Mouse (Mus musculus) telencephalon, adult 2 months (tissue): ENCODE results near the gene Plekho1.
"Not testable (repeated sequence)": the region's sequence is repeated elsewhere in the genome, so short reads cannot be mapped to it uniquely, and the experiment has no call there.

Experiments used
- DNase-seq: peaks from one replicate; pipeline ENCODE4 v3.0.0-alpha.2; 2011; ENCODE audit warnings: low read depth, low spot score

Gene Plekho1

DNA sequence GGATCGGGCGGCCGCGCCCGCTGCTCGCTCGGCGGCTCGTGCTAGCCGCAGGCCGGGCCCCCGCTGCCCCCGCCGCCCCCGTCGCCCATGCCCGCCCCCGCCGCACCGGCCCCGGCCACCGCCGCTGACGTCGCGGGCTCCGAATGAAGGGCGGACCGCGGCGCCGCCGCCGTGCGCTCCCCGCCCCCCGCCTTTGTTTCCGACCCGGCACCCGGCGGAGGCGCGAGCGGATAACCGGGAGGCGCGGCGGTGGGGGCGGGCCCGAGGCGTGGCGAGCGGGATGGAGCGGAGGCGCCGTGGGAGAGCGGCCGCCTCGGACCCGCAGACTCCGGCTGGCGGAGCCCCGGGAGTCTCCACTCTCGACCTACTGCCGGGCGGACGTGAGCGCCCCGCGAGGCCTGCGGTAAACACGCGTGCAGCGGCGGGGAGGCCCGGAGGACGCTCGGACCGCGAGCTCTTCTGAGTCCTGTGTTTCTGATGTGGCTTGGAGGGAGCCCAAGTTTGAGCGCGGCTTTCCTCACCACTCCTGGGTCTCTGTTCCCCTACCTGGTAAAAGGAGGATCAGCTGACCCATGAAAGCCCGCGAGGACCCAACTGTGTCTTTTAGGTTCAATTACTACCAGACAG is at the start of gene Plekho1:
TSS of gene Plekho1 (minus strand) at position 200 of the 627 bp plus-strand sequence.
- DNase-seq = no peak

DNA sequence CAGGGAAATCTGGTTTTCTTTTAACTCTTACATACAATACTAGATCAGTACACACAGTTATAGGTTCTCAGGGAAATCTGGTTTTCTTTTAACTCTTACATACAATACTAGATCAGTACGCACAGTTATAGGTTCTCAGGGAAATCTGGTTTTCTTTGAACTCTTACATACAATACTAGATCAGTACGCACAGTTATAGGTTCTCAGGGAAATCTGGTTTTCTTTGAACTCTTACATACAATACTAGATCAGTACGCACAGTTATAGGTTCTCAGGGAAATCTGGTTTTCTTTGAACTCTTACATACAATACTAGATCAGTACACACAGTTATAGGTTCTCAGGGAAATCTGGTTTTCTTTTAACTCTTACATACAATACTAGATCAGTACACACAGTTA is 48.8 kb upstream of the Plekho1 start:
- not testable (repeated sequence) for DNase-seq

DNA sequence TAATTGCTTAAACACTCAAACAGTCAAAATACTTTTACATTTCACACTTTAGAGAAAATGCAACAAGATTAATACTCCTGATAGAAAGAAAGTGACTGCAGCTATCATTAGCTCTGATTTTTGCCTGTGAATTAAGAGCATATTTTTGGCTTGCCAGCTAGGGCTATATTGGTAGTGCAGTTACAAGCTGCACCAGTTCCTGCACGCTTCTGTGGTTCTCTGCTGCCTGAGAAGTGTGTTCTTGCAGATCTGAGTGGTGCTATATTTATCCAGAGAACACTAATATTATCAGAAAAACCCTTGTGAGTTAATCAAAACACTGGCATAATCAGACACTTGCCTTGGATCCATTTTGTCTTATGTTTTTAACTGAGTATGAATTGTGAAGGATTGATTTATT is 47.3 kb upstream of the Plekho1 start:
- no peak for DNase-seq

DNA sequence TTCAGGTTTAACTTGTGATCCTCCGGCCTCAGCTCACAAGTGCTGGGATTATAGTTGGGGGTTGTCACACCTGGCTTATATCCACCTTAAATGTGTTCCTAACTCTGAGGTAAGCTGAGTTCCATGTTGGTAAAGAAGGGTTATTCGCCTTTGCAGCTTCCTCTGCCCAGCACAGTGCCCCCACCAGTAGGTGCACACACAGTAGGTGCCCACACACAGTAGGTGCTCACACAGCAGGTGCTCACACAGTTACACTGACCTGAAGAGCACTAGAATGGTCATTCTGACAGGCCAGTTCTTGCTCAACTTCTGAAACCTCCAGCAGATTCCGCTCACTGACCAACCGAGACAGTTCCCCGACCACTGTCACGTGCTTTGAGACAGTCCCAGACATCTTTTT is 45.3 kb upstream of the Plekho1 start:
- no peak for DNase-seq

DNA sequence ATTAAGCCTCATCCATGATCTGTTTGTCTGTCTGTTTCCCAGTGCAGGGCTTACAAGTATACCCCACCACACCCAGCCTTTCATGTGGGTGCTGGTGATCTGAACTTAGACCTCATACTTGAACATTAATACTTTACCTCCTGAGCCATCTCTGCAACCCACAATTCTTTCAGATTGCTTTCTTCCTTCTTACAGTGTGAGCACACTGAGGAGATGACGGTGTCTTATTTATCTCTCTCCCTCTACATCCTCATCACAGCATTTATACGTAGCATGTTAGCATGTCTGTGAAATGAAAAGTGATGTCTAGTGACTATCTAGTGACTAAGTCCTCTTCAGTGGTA is 44.8 kb upstream of the Plekho1 start:
- no peak for DNase-seq

DNA sequence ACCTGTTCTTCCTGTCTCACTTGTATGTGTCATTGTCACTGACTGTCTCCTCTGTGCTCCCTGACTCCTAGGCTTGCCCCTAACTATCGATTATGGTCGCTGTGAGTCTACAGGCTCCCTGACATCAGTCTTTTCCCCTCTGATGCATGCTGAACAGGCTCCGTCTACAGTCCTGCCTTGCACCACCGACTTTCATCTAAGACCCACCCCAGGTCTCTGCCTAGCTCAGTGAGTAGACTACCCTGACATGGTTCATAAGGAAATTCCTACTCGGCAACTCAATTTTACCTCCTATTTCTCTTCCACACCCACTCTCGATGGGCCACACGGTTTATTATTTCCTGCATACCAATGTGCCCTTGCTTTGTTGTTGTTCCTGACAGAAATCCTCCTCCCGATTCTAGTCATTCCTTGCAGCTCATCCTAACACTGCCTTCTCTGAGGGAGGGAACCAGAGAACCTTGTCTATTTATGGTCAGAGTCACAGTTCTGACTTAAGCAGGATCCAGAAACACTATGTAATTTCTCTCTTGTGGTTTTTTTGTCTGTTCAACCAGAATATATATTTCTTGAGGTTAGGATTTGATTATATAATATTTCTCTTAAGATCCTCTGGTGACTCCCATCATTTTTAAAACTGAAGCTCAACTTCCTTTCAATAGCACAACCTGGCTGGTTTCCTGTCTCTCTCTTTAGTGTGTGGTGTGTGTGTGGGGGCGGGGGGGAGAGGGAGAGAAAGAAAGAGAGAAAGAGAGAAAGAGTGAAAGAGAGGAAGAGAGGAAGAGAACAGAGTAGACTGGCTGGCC is 44.3 kb upstream of the Plekho1 start:
- DNase-seq = no peak

DNA sequence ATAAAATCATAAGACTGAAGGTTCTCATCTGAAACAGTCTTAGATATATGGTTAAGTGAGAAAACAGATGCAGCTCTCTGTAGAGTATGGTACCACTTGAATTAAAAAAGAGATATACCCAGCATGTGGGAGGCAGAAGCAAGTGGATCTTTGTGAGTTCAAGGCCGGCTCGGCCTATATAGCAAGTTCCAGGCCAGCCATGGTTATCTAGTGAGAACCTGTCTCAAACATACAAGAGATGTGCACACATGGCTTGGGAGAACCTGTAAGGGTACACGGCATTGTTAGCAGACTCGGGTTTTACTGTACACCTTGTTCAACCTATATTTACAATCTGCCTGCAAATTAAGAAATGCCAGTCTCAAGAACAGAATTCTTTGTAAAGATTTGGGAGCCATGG is 43.0 kb upstream of the Plekho1 start:
- DNase-seq = no peak

DNA sequence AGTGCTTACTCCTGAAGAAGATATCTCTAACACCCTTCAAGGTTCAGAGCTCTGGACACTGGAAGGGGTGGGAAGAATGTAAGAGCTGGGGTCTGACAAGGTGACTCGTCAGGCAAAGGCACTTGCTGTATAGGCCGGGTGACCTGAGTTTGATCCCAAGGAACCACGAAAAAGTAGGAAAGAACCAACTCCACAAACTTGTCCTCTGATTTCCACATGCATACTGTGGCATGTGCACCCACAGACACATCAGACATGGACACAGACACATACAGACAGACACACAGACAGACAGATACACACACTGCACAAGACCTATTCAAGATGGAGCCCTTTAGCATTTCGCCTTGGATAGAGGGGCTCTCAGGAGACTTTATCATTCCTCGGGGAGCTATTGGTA is 42.4 kb upstream of the Plekho1 start:
- DNase-seq = no peak

DNA sequence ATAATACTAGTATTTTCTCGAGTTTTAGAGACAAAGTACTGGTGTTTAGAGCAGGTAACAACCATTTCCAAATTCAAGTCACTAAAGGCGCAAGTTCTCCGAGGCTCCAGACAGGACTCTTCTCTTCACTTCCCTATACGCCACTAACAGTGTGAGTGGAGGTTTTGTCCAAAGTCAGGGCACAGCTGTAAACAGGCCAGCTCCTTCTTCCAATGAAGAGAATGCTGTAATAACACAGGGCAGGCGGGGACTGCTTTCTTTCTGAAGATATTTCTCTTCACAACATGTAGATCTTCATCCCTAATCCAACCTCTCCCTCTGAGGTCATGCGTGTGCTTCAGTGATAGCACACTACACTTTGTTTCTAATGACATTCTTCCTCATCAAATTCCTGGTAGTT is 41.0 kb upstream of the Plekho1 start:
- DNase-seq = no peak

DNA sequence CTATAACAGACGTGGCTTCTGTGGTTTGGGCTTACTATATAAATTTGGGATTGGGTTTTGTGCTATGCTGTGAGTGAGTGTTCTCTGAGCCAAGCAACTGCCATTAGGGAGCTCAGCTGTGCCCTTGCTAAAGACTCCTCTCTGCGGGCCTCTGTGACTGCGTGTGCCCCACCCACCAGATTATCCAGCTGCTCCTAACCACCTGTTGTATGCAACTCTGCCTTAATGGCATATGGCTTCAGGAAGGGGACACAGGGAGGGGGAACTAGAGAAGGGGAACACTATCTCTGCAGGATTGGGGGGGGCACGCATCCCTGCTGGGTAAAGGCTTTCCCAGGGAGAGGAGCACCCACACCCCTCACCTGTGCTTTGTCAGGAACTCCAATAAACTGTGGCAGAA is 37.2 kb upstream of the Plekho1 start:
- DNase-seq = no peak

DNA sequence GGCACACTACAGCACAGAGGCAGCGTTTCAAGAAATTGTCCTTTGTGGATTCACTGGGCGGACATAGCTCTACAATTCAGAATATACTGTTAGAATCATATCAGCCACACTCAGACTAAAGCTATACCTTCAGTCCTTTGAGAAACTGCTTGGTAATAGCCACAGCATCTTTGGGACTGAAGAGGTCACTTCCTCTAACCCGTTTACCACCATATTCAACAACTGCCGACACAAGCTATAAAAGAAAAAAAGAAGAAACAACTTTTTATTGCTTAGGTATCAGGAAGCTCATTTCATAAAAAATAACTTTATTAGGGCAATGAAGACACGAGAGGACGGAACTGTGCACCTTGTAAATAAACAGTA is 36.8 kb upstream of the Plekho1 start:
- no peak for DNase-seq

DNA sequence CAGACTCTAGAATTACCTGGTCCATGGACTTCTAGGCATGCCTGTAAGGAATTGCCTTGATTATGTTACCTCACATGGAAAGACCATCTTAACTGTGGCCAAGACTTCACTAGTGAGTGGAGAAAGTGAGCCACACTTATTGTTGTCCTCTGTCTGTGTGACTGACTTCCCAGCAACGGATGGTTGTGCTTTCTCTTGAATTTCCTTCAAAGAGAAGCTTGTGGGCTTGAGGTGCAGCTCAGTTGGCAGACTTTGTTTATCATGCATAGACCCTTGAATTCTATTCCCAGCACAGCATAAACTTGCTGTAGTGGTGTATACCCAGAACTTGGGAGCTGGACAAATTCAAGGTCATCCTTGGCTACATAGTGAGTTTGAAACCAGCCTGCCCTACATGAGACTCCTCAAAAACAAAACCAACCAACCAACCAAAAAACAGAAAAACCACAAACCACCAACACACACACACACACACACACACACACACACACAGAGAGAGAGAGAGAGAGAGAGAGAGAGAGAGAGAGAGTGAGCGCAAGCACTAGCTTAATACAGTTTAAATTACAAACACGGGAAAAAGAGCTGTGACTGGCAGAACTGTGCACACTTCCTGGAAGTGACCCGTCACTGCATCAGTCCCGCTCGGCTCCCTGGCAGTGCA is 36.3 kb upstream of the Plekho1 start:
- DNase-seq = no peak

DNA sequence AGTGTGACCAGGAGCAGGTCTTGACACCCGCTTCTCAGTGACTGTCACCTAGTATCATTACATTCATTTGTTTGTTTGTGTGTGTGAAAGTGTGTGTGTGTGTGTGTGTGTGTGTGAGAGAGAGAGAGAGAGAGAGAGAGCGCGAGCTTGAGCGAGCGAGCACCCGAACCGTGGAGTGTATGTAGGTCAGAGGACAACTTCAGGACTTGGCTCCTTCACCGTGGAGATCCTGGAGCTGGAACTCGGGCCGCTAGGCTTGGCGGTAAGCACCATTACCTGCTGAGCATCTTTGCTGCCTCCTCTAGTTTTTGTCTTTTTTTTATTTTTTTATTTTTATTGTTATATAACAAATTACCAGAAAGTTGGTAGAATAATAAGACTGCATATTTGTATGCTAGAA is 34.0 kb upstream of the Plekho1 start:
- no peak for DNase-seq

DNA sequence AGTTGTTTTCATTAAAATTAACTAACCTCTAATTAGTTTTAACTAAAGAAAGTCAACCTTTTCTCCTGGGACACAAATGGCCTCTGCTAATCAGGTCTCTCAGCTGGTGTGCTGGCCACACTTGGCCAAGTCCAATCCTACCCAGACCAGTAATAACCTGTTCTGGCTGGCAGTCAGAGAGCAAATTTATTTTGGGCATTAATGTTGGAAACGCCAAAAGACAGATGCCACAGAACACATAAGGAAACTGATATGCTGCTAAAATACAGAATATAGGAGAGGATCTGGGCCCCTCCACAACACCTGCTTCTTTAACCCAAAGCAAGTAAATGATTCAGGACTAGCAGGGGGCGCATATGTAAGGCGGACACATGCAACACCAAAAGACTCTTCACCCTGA is 33.5 kb upstream of the Plekho1 start:
- DNase-seq = no peak

DNA sequence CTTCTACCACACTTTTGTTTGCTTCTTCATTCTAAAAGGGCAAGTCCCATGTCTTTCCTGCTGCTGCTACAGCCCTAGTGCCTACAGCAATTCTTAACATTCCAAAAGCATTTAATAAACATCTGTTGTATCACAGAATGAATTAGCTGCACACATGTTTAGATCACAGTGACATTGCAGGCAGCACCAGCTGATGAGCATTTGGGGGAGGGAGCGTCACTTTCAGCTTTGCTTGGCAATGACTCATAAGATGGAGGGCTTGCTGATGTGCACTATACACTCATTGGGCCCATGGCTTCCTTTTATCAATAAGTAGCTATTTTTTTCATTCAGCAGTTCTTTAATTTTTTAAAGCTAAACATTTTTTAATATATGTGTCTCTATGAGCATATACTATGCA is 32.1 kb upstream of the Plekho1 start:
- no peak for DNase-seq

DNA sequence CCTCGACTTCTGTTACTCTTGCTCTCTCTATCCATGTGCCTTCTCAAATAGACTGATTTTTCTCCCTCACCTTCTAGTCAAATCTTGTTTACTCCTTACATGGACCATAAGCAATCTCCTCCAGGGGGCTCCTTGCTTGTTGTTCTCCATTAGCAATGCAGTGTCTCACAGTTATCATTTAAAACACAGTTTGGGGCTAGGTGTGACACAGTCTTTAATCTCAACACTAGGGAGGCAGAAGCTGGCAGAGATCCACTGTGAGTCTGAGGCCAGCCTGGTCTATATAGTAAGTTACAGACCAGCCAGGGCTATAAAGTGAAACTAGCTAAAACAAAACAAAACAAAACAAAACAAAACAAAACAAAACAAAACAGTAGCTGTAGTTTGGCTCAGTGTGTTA is 31.3 kb upstream of the Plekho1 start:
- no peak for DNase-seq

DNA sequence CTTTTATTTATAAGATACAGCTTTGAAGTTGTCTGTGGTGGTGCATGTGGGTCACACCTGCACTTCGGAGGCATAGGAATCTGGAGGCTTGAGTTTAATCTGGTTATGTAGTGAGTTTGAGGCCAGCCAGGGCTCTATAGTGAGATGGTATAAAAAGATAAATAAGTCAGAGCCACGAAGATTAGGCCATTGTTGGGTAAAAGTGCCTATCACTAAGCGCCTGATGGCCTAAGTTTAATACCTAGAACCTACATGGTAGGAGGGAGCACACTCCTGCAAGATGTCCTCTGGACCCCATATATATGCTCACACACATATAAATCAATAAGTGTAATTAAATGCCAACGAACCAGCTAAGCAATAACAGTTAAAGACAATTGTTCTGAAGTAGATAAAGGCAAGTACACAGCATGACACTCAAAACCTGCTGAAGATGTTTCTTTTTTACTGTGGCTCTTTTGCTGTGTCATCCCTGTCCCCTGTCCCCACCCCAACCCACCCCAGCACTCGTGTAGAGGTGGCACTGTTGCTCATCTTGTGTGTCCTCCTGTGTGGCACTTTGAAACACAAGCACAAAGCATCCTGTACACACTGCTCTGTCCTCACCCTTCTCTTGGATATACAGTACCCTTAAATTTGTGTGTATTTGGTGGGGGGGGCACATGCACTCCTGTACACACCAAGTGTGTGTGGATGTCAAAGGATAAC is 25.8 kb upstream of the Plekho1 start:
- no peak for DNase-seq

DNA sequence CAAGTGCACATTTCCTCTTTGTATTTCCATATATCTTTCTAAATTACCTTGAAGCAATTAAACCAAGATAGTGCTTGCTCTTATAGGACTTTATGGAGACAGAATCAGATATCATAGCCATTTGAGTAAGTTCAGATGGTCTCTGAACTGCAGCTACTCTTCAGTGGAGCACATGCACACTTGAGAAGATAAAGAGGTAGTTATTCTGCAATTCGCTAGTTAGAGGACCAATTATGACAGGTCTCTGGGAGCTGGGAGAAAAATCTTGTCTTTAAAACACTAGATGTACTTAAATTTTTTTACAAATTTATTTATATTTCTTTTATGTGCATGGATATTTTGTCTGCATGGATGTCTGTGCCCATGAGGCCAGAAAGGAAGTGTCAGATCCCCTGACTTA is 24.9 kb upstream of the Plekho1 start:
- no peak for DNase-seq

DNA sequence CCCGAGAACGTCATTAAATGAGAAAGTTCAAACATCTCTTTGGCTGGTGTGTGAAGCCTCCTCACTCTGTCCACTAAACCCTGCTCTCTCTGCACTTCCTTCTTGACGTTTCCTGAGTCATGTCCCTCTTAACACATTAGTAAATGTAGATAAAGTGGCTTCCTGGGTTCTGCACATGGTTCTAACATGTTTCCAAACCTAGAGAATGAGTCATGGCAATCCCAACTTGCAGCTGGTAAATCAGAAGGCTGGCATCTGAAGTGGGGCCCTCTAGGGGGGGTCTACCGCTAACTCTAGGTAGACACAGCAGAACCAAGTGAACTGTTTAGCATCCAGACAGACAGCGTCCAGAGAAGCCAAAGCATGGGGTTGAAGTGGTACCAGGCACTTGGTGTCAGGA is 21.7 kb upstream of the Plekho1 start:
- DNase-seq = no peak

DNA sequence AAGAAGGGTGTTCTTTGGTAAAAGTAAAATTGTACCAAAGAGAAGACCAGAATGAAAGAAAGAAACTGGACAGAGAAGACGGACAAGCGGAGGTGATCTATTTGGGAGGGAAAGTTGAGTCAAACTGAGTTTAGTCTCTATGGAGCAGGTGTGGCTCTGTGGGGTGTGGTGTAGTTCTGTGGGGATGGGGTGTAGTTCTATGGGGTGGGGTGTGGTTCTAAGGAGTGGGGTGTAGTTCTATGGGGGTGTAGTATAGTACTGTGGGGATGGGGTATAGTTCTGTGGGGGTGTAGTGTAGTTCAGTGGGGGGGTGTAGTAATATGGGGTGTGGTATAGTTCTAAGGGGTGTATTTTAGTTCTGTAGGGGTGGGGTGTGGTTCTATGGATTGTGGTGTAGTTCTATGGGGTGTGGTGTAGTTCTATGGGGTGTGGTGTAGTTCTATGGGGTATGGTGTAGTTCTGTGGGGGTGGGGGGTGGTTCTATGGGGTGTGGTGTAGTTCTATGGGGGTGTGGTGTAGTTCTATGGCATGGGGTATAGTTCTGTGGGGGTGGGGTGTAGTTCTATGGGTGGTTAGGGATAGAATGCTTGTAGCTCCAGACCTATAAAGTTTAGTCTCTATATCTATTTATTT is 20.6 kb upstream of the Plekho1 start:
- no peak for DNase-seq

DNA sequence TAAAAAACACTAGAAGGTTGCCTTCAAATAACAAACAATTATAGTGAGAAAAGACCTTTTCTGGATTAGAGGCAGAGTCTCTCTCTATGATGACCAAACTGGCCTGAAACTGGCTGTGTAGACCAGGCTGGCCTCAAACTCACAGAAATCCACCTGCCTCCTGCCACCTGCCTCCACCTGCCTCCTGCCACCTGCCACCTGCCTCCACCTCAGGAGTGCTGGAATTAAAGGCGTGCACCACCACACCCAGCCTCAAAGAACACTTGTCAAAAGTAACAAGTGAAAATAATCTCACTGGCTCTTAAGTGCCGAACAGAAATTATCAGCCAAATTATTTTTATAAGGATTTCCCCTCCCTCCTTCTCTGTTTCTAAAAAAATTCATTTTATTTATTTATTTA is 19.9 kb upstream of the Plekho1 start:
- no peak for DNase-seq

DNA sequence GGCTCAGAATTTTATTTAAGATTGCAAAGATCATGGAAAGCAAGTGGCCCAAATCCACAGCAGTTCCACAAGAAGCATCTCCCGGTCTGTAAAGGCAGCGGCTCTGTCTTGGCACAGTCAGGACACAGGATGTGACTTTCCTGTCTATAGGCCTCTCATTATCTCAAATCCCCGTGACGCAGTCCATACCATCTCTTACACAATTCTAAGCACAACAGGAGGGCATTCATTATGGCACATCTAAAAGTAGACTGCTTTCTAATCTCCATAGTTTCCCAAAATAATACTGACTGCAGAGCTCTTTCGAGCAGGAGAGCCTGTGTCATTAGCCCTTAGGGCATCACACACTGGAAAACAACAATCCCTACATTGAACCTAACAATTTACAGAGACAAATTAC is 17.0 kb upstream of the Plekho1 start:
- no peak for DNase-seq
